Mouse (Mus musculus) lung, postnatal 0 days (tissue): ENCODE results near the gene Camta2. TPM values are rescaled to one million over a fixed set of nuclear protein-coding genes. Genes with fewer than 3 reads are reported as not detected.

Source experiments
- ATAC-seq: fragments of 200-750 bp; cut with Nextera tagmentation; 2 replicates; pipeline ENCODE4 v1.8.0; 2017; ENCODE audit warnings: moderate library complexity
- DNase-seq: peaks from one replicate; pipeline ENCODE4 v3.0.0-alpha.2; 2016; ENCODE audit warnings: low spot score
- H3K27ac ChIP-seq: fragments of 300-500 bp; sonication (generic); 2 replicates; pipeline ENCODE4 v1.5.1; 2014; ENCODE audit warnings: antibody characterized with exemption, mild to moderate bottlenecking, low read length, mixed read lengths
- H3K27me3 ChIP-seq: fragments of 300-500 bp; sonication (generic); replicated peaks from 2 replicates; pipeline ENCODE4 v1.6.1; 2014; ENCODE audit warnings: low read length, mixed read lengths; ENCODE audit not compliant: insufficient read depth
- H3K36me3 ChIP-seq: fragments of 300-500 bp; sonication (generic); 2 replicates; pipeline ENCODE4 v1.6.1; 2014; ENCODE audit warnings: low read length, mixed read lengths; ENCODE audit not compliant: insufficient read depth
- H3K4me1 ChIP-seq: fragments of 300-500 bp; sonication (generic); 2 replicates; pipeline ENCODE4 v1.6.1; 2014; ENCODE audit warnings: antibody characterized with exemption, low read depth, low read length, mixed read lengths; ENCODE audit not compliant: insufficient read depth
- H3K4me2 ChIP-seq: fragments of 300-500 bp; sonication (generic); replicated peaks from 2 replicates; pipeline ENCODE4 v1.6.1; 2014; ENCODE audit warnings: low read depth, mild to moderate bottlenecking, low read length, moderate library complexity, mixed read lengths
- H3K4me3 ChIP-seq: fragments of 300-500 bp; sonication (generic); 2 replicates; pipeline ENCODE4 v1.5.1; 2014; ENCODE audit warnings: low read depth, low read length
- H3K9ac ChIP-seq: fragments of 300-500 bp; sonication (generic); replicated peaks from 2 replicates; pipeline ENCODE4 v1.6.1; 2014; ENCODE audit warnings: low read depth, mild to moderate bottlenecking
- H3K9me3 ChIP-seq: fragments of 300-500 bp; sonication (generic); 2 replicates; pipeline ENCODE4 v1.6.1; 2016; ENCODE audit warnings: low read length, mixed read lengths
- CTCF ChIP-seq: IDR thresholded peaks from 2 replicates; pipeline ENCODE4 v1.5.1; 2016; ENCODE audit warnings: antibody characterized with exemption, mild to moderate bottlenecking
- EP300 ChIP-seq: IDR thresholded peaks from 2 replicates; pipeline ENCODE4 v1.6.1; 2016; ENCODE audit warnings: antibody characterized with exemption, mild to moderate bottlenecking, control low read depth
- WGBS: fragments of 180-500 bp; shearing (Covaris S2); extraction: QIAGEN DNeasy Blood & Tissue Kit; methylation state at CpG from one replicate; pipeline ENCODE4 v1.1.7; 2014; 5-methylcytosine and 5-hydroxymethylcytosine counted together
- polyA plus RNA-seq: library from polyadenylated mRNA; unstranded; fragments of >200 nt; fragmentation: Nextera tagmentation; extraction: Ambion mirVana; gene quantifications from 2 replicates; pipeline ENCODE4 v1.2.1, GENCODE M21; 2015

Camta2 gene
- polyA plus RNA-seq, 1 experiment from 2014 or later, result 9.9 TPM

- DNase-seq (peak; percentile 45), ATAC-seq (peak; percentile 29)
- peaks cover 16% of the 10 kb centered on the region; the same call in 1 of the 2 replicates for H3K36me3 ChIP-seq
- peak overlapping the region; percentile 90 for H3K4me2 ChIP-seq
- TF ChIP-seq EP300 (no peak), CTCF (peak; percentile 14; the same call in 1 of the 2 replicates)
- H3K4me3 ChIP-seq, result peak overlapping the region; percentile 90
- H3K9me3 ChIP-seq, result no peaks in the 10 kb centered on the region
- H3K4me1 ChIP-seq, result peaks cover 17% of the 10 kb centered on the region
- peak overlapping the region; percentile 87 for H3K27ac ChIP-seq
- WGBS, result 1% methylated on average over 13 of the region's 16 CpGs
- H3K9ac ChIP-seq, result peak overlapping the region; percentile 88
- no peaks in the 10 kb centered on the region for H3K27me3 ChIP-seq
Observed at GRCm38 (mm10) chr11:70686901-70687566, 871 bp downstream of the Camta2 start.

GRCm38 (mm10) chr11:70683640-70684039, 4.3 kb downstream of the Camta2 start:
- H3K9ac ChIP-seq, result no peak overlapping the region
- peaks cover 12% of the 10 kb centered on the region for H3K4me1 ChIP-seq
- no peak overlapping the region for H3K4me2 ChIP-seq
- no peak overlapping the region for H3K27ac ChIP-seq
- no peak for TF ChIP-seq EP300
- TF ChIP-seq CTCF, result no peak
- DNase-seq (no peak), ATAC-seq (no peak)
- H3K4me3 ChIP-seq, result no peak overlapping the region
- H3K9me3 ChIP-seq, result no peaks in the 10 kb centered on the region
- H3K27me3 ChIP-seq, result no peaks in the 10 kb centered on the region
- WGBS, result 75% methylated on average over 5 of the region's 5 CpGs
- peaks cover 31% of the 10 kb centered on the region; the same call in 1 of the 2 replicates for H3K36me3 ChIP-seq

DNA sequence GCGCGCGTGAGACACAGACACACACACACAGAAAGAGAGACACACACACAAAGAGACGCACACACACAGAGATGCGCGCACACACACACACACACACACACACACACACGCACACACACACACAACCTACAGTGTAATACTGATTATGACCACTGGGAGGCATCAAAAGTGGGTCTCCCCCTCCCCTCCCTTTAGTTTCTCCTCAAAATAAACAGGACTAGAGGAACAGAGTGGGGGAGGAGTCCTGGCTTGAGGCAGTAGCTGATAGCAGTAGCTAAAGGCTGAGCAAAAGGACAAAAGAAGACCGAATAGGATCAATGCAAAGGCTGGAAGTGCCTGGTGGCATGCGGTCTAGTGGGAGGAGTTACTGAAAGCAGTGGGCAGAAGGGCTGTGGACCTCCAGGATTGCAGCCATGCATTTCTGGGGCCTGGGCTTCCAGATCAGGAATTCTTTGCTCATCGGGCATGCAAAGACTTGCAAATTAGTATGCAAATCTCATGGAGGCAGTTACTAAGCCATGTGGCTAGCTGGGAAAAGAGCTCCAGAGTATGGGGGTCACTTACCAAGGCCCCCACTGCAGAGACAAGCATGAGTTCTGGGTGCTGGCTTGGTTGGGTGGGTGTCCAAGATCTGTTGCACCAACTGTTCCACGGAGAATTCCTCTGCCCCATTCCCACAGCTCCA, 5.9 kb downstream of the Camta2 start:
- H3K36me3 ChIP-seq, result peaks cover 31% of the 10 kb centered on the region; the same call in 1 of the 2 replicates
- peak; percentile 76 for ATAC-seq

GRCm38 (mm10) chr11:70681170-70681569, 6.7 kb downstream of the Camta2 start:
- Histone ChIP-seq H3K27ac (no peak overlapping the region), H3K9ac (no peak overlapping the region), H3K9me3 (no peaks in the 10 kb centered on the region), H3K4me3 (no peak overlapping the region), H3K27me3 (no peaks in the 10 kb centered on the region), H3K4me1 (no peaks in the 10 kb centered on the region), H3K4me2 (no peak overlapping the region), H3K36me3 (peaks cover 33% of the 10 kb centered on the region; the same call in 1 of the 2 replicates)
- no peak for DNase-seq
- no peak for ATAC-seq
- WGBS, result 76% methylated on average over 12 of the region's 12 CpGs
- no peak for TF ChIP-seq EP300
- TF ChIP-seq CTCF, result no peak

More for the DNA sequence above, 5.9 kb downstream of the Camta2 start:
- Histone ChIP-seq H3K4me2 (no peak overlapping the region), H3K27me3 (no peaks in the 10 kb centered on the region), H3K4me3 (no peak overlapping the region), H3K9me3 (no peaks in the 10 kb centered on the region), H3K9ac (0 out of 2 replicates have a peak overlapping the region, but pooled peaks have one; percentile 16), H3K4me1 (peaks cover 5% of the 10 kb centered on the region; the same call in 1 of the 2 replicates), H3K27ac (no peak overlapping the region)
- 37% methylated on average over 11 of the region's 11 CpGs for WGBS
- peak; percentile 88 for DNase-seq
- TF ChIP-seq CTCF (peak; percentile 88), EP300 (no peak)

DNA sequence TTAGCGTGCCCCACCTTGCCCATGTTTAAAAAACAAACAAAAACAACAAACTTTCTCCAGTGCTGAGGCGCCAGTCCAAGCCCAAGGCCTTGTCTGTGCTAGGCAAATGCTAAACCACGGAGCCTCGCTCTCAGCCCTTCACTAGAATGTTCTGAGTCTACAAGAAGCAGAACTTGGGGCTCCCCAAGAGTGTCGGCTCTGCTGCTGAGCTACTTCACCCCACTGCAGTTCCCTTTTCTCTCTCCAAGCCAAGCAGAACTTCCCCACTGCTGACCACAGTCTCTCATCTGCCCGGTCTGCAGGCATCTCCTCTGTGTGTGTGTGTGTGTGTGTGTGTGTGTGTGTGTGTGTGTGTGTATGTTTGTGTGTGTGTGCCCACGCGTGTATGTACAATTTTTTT, 8.0 kb downstream of the Camta2 start:
- Histone ChIP-seq H3K4me1 (no peaks in the 10 kb centered on the region), H3K9ac (no peak overlapping the region), H3K4me2 (no peak overlapping the region), H3K36me3 (peaks cover 36% of the 10 kb centered on the region; the same call in 1 of the 2 replicates), H3K27me3 (no peaks in the 10 kb centered on the region), H3K9me3 (no peaks in the 10 kb centered on the region), H3K27ac (no peak overlapping the region), H3K4me3 (no peak overlapping the region)
- TF ChIP-seq EP300 (no peak), CTCF (no peak)
- WGBS, result 81% methylated on average over 8 of the region's 8 CpGs
- DNase-seq (peak; percentile 35), ATAC-seq (peak; percentile 47)

DNA sequence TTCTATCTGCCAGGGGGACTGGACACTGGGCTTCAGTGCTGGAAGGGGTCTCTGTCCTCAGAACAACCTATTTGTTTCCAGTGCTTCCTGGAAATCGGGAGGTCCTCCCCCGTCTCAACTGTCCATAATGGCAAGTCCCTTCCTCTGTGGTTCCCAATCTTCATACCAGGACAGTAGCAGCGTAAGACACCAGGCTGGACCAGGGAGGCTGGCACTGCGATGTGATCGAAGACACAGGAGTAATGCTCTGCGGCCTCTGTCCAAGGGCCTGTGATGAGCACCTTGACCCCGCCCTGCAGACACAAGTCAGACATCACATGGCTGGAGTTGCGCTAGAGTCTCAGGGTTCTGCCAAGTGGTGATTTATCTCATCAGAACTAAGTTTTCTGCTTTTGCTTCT, 8.5 kb downstream of the Camta2 start:
- H3K4me1 ChIP-seq, result no peaks in the 10 kb centered on the region
- no peak overlapping the region for H3K27ac ChIP-seq
- ATAC-seq (no peak), DNase-seq (no peak)
- peaks cover 36% of the 10 kb centered on the region; the same call in 1 of the 2 replicates for H3K36me3 ChIP-seq
- H3K27me3 ChIP-seq, result no peaks in the 10 kb centered on the region
- no peak overlapping the region for H3K9ac ChIP-seq
- 91% methylated on average over 8 of the region's 8 CpGs for WGBS
- no peak overlapping the region for H3K4me3 ChIP-seq
- no peak overlapping the region for H3K4me2 ChIP-seq
- H3K9me3 ChIP-seq, result no peaks in the 10 kb centered on the region
- TF ChIP-seq EP300, result no peak
- no peak for TF ChIP-seq CTCF
